Comparison of ENCODE assay signal across 12 mouse cellular contexts in the genomic region with DNA sequence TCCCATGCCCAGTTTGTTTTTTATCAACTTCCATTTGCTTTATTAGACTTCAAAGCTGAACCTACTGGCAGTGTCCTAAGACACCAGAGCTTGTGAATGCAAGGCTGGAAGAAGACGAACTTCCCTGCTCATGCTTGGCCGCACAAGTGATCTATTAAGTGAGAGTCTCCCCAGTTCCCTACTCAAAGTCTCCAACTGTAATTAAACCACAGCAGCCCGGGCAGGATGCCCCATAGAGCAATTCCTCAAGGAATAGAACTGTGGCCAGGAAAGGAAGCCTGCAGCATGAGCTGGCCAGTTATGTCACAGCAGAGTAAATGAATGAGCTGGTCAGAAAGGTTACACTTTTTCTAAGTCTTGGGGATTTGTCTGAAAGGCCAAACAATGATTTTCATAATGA.
A peak's percentile ranks its signal among the peaks of the same experiment; 100 is the strongest.
DNase-seq lines count a peak whose midpoint lies in the region; ATAC-seq and TF ChIP-seq lines count a peak whose summit lies in the region.
"Had no signal": no experiment of that assay in that cellular context is flagged by ENCODE, and none has a peak within 500 bp of the region (broad histone marks: within the 10 kb centered on the region; RNA-seq: fewer than 3 reads in every experiment).

No protein-coding gene starts in this region.

- H3K9ac ChIP-seq in hindbrain, postnatal 0 days (replicated peaks; ENCODE audit: low read length), result no peak overlapping the region
- H3K9ac ChIP-seq in kidney, embryonic 15.5 days, result no peak overlapping the region
- H3K9ac ChIP-seq in midbrain, embryonic 14.5 days (replicated peaks; ENCODE audit: low read length), result no peak overlapping the region
- H3K9ac ChIP-seq: forebrain, embryonic 12.5 days; hindbrain, embryonic 14.5 days; lung, embryonic 15.5 days had no signal

- H3K27me3 ChIP-seq in hindbrain, postnatal 0 days (ENCODE audit: insufficient read depth, low read length), result no peaks in the 10 kb centered on the region
- no peaks in the 10 kb centered on the region for H3K27me3 ChIP-seq in hindbrain, embryonic 10.5 days (ENCODE audit: insufficient read depth, poor library complexity, severe bottlenecking)
- no peaks in the 10 kb centered on the region for H3K27me3 ChIP-seq in kidney, embryonic 15.5 days
- H3K27me3 ChIP-seq in midbrain, embryonic 14.5 days (ENCODE audit: control insufficient read depth, insufficient read depth, low read length), result no peaks in the 10 kb centered on the region
- H3K27me3 ChIP-seq: CH12.LX; lung, embryonic 15.5 days had no signal

- WGBS in hindbrain, postnatal 0 days, result 28% methylated on average over 3 of the region's 3 CpGs
- WGBS in hindbrain, embryonic 10.5 days, result 51% methylated on average over 3 of the region's 3 CpGs
- WGBS in kidney, embryonic 15.5 days, result 29% methylated on average over 3 of the region's 3 CpGs
- WGBS in midbrain, embryonic 14.5 days, result 31% methylated on average over 3 of the region's 3 CpGs

- H3K27ac ChIP-seq in hindbrain, postnatal 0 days, result no peak overlapping the region
- H3K27ac ChIP-seq in hindbrain, embryonic 10.5 days, result no peak overlapping the region
- 0 out of 2 replicates have a peak overlapping the region, but pooled peaks have one; percentile 51 for H3K27ac ChIP-seq in kidney, embryonic 15.5 days
- H3K27ac ChIP-seq in midbrain, embryonic 14.5 days (replicated peaks; ENCODE audit: low read depth, low read length), result no peak overlapping the region
- H3K27ac ChIP-seq: forebrain, embryonic 12.5 days; hindbrain, embryonic 14.5 days; lung, embryonic 15.5 days had no signal

- H3K4me2 ChIP-seq in hindbrain, postnatal 0 days (ENCODE audit: low read depth, low read length), result no peak overlapping the region
- H3K4me2 ChIP-seq in kidney, embryonic 15.5 days, result no peak overlapping the region
- H3K4me2 ChIP-seq in midbrain, embryonic 14.5 days (ENCODE audit: low read length), result no peak overlapping the region
- H3K4me2 ChIP-seq: forebrain, embryonic 12.5 days; hindbrain, embryonic 14.5 days; lung, embryonic 15.5 days had no signal

- ATAC-seq in hindbrain, postnatal 0 days, result no peak
- ATAC-seq in kidney, embryonic 15.5 days (replicated peaks; ENCODE audit: low FRiP score), result peak; percentile 63
- ATAC-seq in granulocyte monocyte progenitor cell, adult 5-6 weeks (replicated peaks; ENCODE audit: poor library complexity, severe bottlenecking), result no peak
- no peak for ATAC-seq in midbrain, embryonic 14.5 days (ENCODE audit: low FRiP score, low TSS enrichment)

- no peak overlapping the region for H3K4me3 ChIP-seq in hindbrain, postnatal 0 days (ENCODE audit: low read length)
- H3K4me3 ChIP-seq in hindbrain, embryonic 10.5 days, result no peak overlapping the region
- no peak overlapping the region for H3K4me3 ChIP-seq in kidney, embryonic 15.5 days (replicated peaks)
- H3K4me3 ChIP-seq in midbrain, embryonic 14.5 days (replicated peaks; ENCODE audit: low read depth, low read length), result no peak overlapping the region
- H3K4me3 ChIP-seq: forebrain, embryonic 12.5 days; lung, embryonic 15.5 days had no signal

- DNase-seq in hindbrain, postnatal 0 days (ENCODE audit: low spot score), result peak; percentile 48
- DNase-seq in hindbrain, embryonic 10.5 days (ENCODE audit: low spot score), result no peak
- peak; percentile 96 for DNase-seq in 3T3-L1 (ENCODE audit: low read depth, low spot score)
- peak; percentile 68 for DNase-seq in gastrocnemius, adult 18-20 months (ENCODE audit: low spot score)
- DNase-seq in thymus, postnatal 0 days (ENCODE audit: low spot score), result no peak
- no peak for DNase-seq in midbrain, embryonic 14.5 days

- H3K9me3 ChIP-seq in hindbrain, postnatal 0 days (ENCODE audit: low read length), result no peaks in the 10 kb centered on the region
- no peaks in the 10 kb centered on the region for H3K9me3 ChIP-seq in hindbrain, embryonic 10.5 days
- no peaks in the 10 kb centered on the region for H3K9me3 ChIP-seq in kidney, embryonic 15.5 days (replicated peaks)
- H3K9me3 ChIP-seq in midbrain, embryonic 14.5 days (ENCODE audit: control insufficient read depth, low read length), result no peaks in the 10 kb centered on the region
- H3K9me3 ChIP-seq: forebrain, embryonic 12.5 days; lung, embryonic 15.5 days had no signal

- no peak for TF ChIP-seq CTCF in hindbrain, postnatal 0 days (IDR thresholded peaks at IDR 0.05; ENCODE audit: low read depth)

- no peaks in the 10 kb centered on the region; the same call in 1 of the 2 replicates for H3K4me1 ChIP-seq in hindbrain, postnatal 0 days (ENCODE audit: insufficient read depth, low read length)
- H3K4me1 ChIP-seq in hindbrain, embryonic 10.5 days (replicated peaks), result peaks cover 18% of the 10 kb centered on the region; the same call in 1 of the 2 replicates
- H3K4me1 ChIP-seq in kidney, embryonic 15.5 days, result peaks cover 17% of the 10 kb centered on the region
- H3K4me1 ChIP-seq in midbrain, embryonic 14.5 days (ENCODE audit: control insufficient read depth, insufficient read depth, low read length), result peaks cover 16% of the 10 kb centered on the region
- H3K4me1 ChIP-seq: lung, embryonic 15.5 days had no signal

- no peaks in the 10 kb centered on the region for H3K36me3 ChIP-seq in hindbrain, postnatal 0 days (ENCODE audit: insufficient read depth, low read length)
- H3K36me3 ChIP-seq in hindbrain, embryonic 10.5 days, result no peaks in the 10 kb centered on the region
- no peaks in the 10 kb centered on the region for H3K36me3 ChIP-seq in kidney, embryonic 15.5 days
- no peaks in the 10 kb centered on the region for H3K36me3 ChIP-seq in midbrain, embryonic 14.5 days (ENCODE audit: control insufficient read depth, insufficient read depth, low read length)
- H3K36me3 ChIP-seq: forebrain, embryonic 12.5 days; lung, embryonic 15.5 days had no signal

Comparison
In these comparisons a context has a peak if more than half of its experiments do, and no peak if none do; other contexts are left out.
1. DNase-seq: peak in hindbrain, postnatal 0 days (single experiment), 3T3-L1 (single experiment) and gastrocnemius, adult 18-20 months (single experiment); none in hindbrain, embryonic 10.5 days (single experiment), thymus, postnatal 0 days (single experiment) and midbrain, embryonic 14.5 days (single experiment).